Mouse (Mus musculus): Measurements from ENCODE around the gene Galnt9. TPM values are rescaled to one million over a fixed set of nuclear protein-coding genes. Genes with fewer than 3 reads are reported as not detected.

Galnt9 gene
- total RNA-seq, 1 experiment, result 0.40 TPM

DNA sequence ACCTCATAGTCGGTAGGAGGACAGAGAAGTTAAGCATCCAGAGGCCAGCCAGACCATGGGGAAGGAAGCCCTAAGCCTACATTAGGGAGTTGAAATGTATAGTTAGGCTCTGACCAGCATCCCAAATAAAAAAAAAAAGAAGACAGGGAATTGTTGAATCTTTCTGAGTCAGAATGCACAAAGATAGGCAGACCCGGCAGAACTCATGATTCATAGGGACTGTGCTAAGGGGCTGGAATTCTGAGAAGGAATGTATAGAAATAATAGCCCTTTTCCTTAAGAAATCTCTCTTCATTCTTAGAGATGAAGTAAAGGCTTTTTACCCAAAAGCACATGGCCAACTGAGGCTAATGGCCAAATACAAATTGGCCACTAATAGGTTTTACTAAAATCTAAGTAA, 60.2 kb downstream of the Galnt9 start:
- Histone ChIP-seq H3K4me1 (ENCODE audit: control insufficient read depth in 2 of 2, insufficient read depth in 2 of 2, low read length in 2 of 2, poor library complexity in 1 of 2) (no peaks in the 10 kb centered on the region; a peak in 1 of 4 replicates), H3K36me3 (ENCODE audit: control insufficient read depth, insufficient read depth, low read length, poor library complexity, severe bottlenecking) (no peaks in the 10 kb centered on the region), H3K9me3 (ENCODE audit: control insufficient read depth, insufficient read depth, low read depth, low read length) (no peaks in the 10 kb centered on the region), H3K27ac (ENCODE audit: insufficient read depth, low read depth, low read length, poor library complexity, severe bottlenecking) (no peak overlapping the region), H3K4me3 (ENCODE audit: insufficient read depth in 1 of 2, low read depth in 1 of 2, low read length in 2 of 2, poor library complexity in 1 of 2, severe bottlenecking in 1 of 2) (no peak overlapping the region), H3K9ac (ENCODE audit: insufficient read depth, low read depth, low read length, poor library complexity, severe bottlenecking) (no peak overlapping the region)
- in situ Hi-C loops (cut with MboI; ENCODE audit: low sequenced_read_pairs in 2 of 2, unreplicated experiment in 2 of 2), result no loop called here
- no peak for DNase-seq (ENCODE audit: low read depth, low spot score)
- TF ChIP-seq MAFK (IDR thresholded peaks at IDR 0.05; ENCODE audit: insufficient read depth, low read depth, low read length) (no peak), CHD2 (IDR thresholded peaks at IDR 0.05; ENCODE audit: low read depth, low read length) (no peak), HCFC1 (IDR thresholded peaks at IDR 0.05; ENCODE audit: borderline replicate concordance, insufficient read depth, low read length) (no peak)

DNA sequence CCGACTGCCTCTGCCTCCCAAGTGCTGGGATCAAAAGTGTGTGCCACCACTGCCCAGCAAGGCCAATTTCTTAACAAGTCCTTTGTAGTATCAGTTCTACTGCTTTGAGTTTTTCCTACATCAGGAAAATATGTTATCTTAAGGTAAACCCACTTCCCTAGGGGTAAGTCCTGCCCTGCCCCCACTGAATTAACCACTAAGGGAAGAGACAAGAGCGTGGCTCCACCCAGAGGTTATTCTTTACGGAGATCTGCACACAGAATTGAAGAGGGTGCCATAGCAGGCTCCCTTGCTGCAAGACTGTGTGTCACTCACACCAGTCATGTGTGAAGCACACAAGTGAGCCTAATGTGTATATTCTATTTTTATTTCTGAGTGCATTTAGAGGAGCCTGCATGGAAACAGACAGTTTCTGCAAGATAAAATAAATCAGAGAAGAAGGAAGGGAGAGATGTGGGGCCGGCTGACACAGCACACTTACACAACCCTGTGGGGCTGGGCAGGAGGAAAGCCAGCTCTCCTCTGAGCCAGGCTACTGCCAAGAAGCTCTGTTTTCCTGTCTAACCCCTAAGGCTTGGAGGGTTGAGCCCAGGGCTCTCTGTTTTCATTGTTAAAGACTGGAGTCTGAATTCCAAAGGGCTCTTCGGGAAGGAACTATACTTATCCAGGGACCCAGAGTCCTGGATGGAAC, 61.5 kb downstream of the Galnt9 start:
- Histone ChIP-seq H3K36me3 (ENCODE audit: control insufficient read depth, insufficient read depth, low read length, poor library complexity, severe bottlenecking) (no peaks in the 10 kb centered on the region), H3K27ac (ENCODE audit: insufficient read depth, low read depth, low read length, poor library complexity, severe bottlenecking) (no peak overlapping the region), H3K4me1 (ENCODE audit: control insufficient read depth in 2 of 2, insufficient read depth in 2 of 2, low read length in 2 of 2, poor library complexity in 1 of 2) (no peaks in the 10 kb centered on the region; a peak in 1 of 4 replicates), H3K9ac (ENCODE audit: insufficient read depth, low read depth, low read length, poor library complexity, severe bottlenecking) (no peak overlapping the region), H3K4me3 (ENCODE audit: insufficient read depth in 1 of 2, low read depth in 1 of 2, low read length in 2 of 2, poor library complexity in 1 of 2, severe bottlenecking in 1 of 2) (no peak overlapping the region), H3K9me3 (ENCODE audit: control insufficient read depth, insufficient read depth, low read depth, low read length) (no peaks in the 10 kb centered on the region)
- TF ChIP-seq MAFK (IDR thresholded peaks at IDR 0.05; ENCODE audit: insufficient read depth, low read depth, low read length) (no peak), ZNF384 (IDR thresholded peaks at IDR 0.05; ENCODE audit: low read depth, low read length) (no peak), ZC3H11A (IDR thresholded peaks at IDR 0.05; ENCODE audit: borderline replicate concordance, low read depth, low read length) (no peak), HCFC1 (IDR thresholded peaks at IDR 0.05; ENCODE audit: borderline replicate concordance, insufficient read depth, low read length) (no peak), CHD2 (IDR thresholded peaks at IDR 0.05; ENCODE audit: low read depth, low read length) (no peak)
- DNase-seq (ENCODE audit: low read depth, low spot score), result no peak
- in situ Hi-C loops (cut with MboI; ENCODE audit: low sequenced_read_pairs in 2 of 2, unreplicated experiment in 2 of 2), result no loop called here

DNA sequence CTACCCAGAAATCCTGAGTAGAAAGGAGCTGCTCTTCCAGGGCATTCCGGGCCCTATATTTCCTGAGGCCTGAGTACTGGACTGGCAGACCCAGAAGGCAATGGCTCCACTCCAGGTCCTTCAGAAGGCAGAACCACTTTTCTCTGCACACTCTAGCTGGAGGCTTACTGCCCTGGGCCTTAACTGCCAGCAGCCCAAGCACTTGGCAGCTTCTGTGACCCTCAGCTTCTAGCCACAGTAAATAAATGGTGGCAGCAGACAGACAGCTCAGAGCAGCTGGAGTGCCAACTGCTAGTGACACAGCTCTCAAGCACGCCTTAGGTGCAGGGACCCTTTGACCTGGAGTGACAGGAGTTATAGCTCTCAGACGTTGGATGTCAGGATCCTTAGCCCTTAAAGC, 63.6 kb downstream of the Galnt9 start:
- TF ChIP-seq CHD2 (IDR thresholded peaks at IDR 0.05; ENCODE audit: low read depth, low read length) (no peak), MAFK (IDR thresholded peaks at IDR 0.05; ENCODE audit: insufficient read depth, low read depth, low read length) (no peak), ZC3H11A (IDR thresholded peaks at IDR 0.05; ENCODE audit: borderline replicate concordance, low read depth, low read length) (no peak), ZNF384 (IDR thresholded peaks at IDR 0.05; ENCODE audit: low read depth, low read length) (no peak), HCFC1 (IDR thresholded peaks at IDR 0.05; ENCODE audit: borderline replicate concordance, insufficient read depth, low read length) (no peak)
- Histone ChIP-seq H3K4me1 (ENCODE audit: control insufficient read depth in 2 of 2, insufficient read depth in 2 of 2, low read length in 2 of 2, poor library complexity in 1 of 2) (no peaks in the 10 kb centered on the region; a peak in 1 of 4 replicates), H3K27ac (ENCODE audit: insufficient read depth, low read depth, low read length, poor library complexity, severe bottlenecking) (no peak overlapping the region), H3K4me3 (ENCODE audit: insufficient read depth in 1 of 2, low read depth in 1 of 2, low read length in 2 of 2, poor library complexity in 1 of 2, severe bottlenecking in 1 of 2) (no peak overlapping the region), H3K36me3 (ENCODE audit: control insufficient read depth, insufficient read depth, low read length, poor library complexity, severe bottlenecking) (no peaks in the 10 kb centered on the region), H3K9me3 (ENCODE audit: control insufficient read depth, insufficient read depth, low read depth, low read length) (no peaks in the 10 kb centered on the region), H3K9ac (ENCODE audit: insufficient read depth, low read depth, low read length, poor library complexity, severe bottlenecking) (no peak overlapping the region)
- DNase-seq (ENCODE audit: low read depth, low spot score), result no peak
- in situ Hi-C loops (cut with MboI; ENCODE audit: low sequenced_read_pairs in 2 of 2, unreplicated experiment in 2 of 2), result no loop called here

DNA sequence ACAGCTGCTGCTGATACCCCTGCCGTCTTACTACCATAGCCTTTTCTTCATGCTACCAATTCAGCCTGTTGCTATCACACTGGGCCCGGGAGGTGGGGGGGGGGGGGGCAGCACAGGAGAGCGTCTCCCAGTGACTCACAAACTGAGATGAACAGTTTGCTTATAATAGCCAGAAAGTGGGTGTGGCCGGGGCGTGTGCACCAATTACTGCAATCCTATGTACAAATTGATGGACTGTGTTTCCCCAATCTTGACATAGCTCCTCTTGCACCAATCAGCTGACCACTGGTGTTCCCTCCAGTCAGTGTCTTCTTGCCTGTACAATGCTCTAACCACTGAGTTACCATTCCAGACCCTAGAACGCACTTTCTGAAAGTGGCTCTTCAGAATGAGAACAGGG, 64.2 kb downstream of the Galnt9 start:
- H3K27ac ChIP-seq (ENCODE audit: insufficient read depth, low read depth, low read length, poor library complexity, severe bottlenecking), result no peak overlapping the region
- no peaks in the 10 kb centered on the region for H3K36me3 ChIP-seq (ENCODE audit: control insufficient read depth, insufficient read depth, low read length, poor library complexity, severe bottlenecking)
- DNase-seq (ENCODE audit: low read depth, low spot score), result no peak
- TF ChIP-seq ZC3H11A (IDR thresholded peaks at IDR 0.05; ENCODE audit: borderline replicate concordance, low read depth, low read length) (no peak), ZNF384 (IDR thresholded peaks at IDR 0.05; ENCODE audit: low read depth, low read length) (no peak), CHD2 (IDR thresholded peaks at IDR 0.05; ENCODE audit: low read depth, low read length) (no peak), MAFK (IDR thresholded peaks at IDR 0.05; ENCODE audit: insufficient read depth, low read depth, low read length) (no peak), HCFC1 (IDR thresholded peaks at IDR 0.05; ENCODE audit: borderline replicate concordance, insufficient read depth, low read length) (no peak)
- in situ Hi-C loops (cut with MboI; ENCODE audit: low sequenced_read_pairs in 2 of 2, unreplicated experiment in 2 of 2), result no loop called here
- H3K9ac ChIP-seq (ENCODE audit: insufficient read depth, low read depth, low read length, poor library complexity, severe bottlenecking), result no peak overlapping the region
- no peak overlapping the region for H3K4me3 ChIP-seq (ENCODE audit: insufficient read depth in 1 of 2, low read depth in 1 of 2, low read length in 2 of 2, poor library complexity in 1 of 2, severe bottlenecking in 1 of 2)
- no peaks in the 10 kb centered on the region for H3K9me3 ChIP-seq (ENCODE audit: control insufficient read depth, insufficient read depth, low read depth, low read length)
- no peaks in the 10 kb centered on the region for H3K4me1 ChIP-seq (ENCODE audit: control insufficient read depth in 2 of 2, insufficient read depth in 2 of 2, low read length in 2 of 2, poor library complexity in 1 of 2)

DNA sequence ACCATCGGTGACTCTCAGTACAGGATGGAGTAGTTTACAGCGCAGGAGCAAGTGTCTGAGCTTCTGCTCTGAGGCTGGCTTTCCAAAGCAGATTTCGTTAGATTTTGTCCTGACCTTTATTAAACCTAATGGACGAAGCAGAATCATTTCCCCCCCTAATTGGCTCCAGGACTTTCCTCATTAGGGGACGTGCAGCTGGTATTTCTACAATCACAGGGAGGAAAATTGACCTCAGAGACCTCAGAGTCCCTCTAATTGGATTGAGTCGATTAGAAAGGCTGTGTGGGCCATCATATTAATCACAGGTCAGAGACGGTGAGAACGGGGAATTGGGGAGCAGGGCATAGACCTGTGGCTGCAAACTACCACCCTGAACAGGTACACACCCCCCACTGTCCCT, 64.8 kb downstream of the Galnt9 start:
- no peak for TF ChIP-seq HCFC1 (IDR thresholded peaks at IDR 0.05; ENCODE audit: borderline replicate concordance, insufficient read depth, low read length)
- H3K4me3 ChIP-seq (ENCODE audit: insufficient read depth in 1 of 2, low read depth in 1 of 2, low read length in 2 of 2, poor library complexity in 1 of 2, severe bottlenecking in 1 of 2), result no peak overlapping the region
- H3K4me1 ChIP-seq (ENCODE audit: control insufficient read depth in 2 of 2, insufficient read depth in 2 of 2, low read length in 2 of 2, poor library complexity in 1 of 2), result no peaks in the 10 kb centered on the region
- H3K27ac ChIP-seq (ENCODE audit: insufficient read depth, low read depth, low read length, poor library complexity, severe bottlenecking), result no peak overlapping the region
- H3K9me3 ChIP-seq (ENCODE audit: control insufficient read depth, insufficient read depth, low read depth, low read length), result no peaks in the 10 kb centered on the region
- no peak overlapping the region for H3K9ac ChIP-seq (ENCODE audit: insufficient read depth, low read depth, low read length, poor library complexity, severe bottlenecking)
- H3K36me3 ChIP-seq (ENCODE audit: control insufficient read depth, insufficient read depth, low read length, poor library complexity, severe bottlenecking), result no peaks in the 10 kb centered on the region
- in situ Hi-C loops (cut with MboI; ENCODE audit: low sequenced_read_pairs in 2 of 2, unreplicated experiment in 2 of 2), result no loop called here
- no peak for DNase-seq (ENCODE audit: low read depth, low spot score)
